Mouse (Mus musculus) central nervous system, embryonic 18 days (tissue): ENCODE results near the gene Ano10. TPM values are rescaled to one million over a fixed set of nuclear protein-coding genes. Genes with fewer than 3 reads are reported as not detected.

Source experiments
- polyA plus RNA-seq: library from polyadenylated mRNA; depleted of rRNA; stranded (reverse); fragments of >200 nt; gene quantifications from 2 replicates; pipeline ENCODE4 v1.2.3, GENCODE M21; 2012; rRNA removed

Ano10 gene
- polyA plus RNA-seq = 31.2 and 31.5 TPM in 2 replicates

DNA sequence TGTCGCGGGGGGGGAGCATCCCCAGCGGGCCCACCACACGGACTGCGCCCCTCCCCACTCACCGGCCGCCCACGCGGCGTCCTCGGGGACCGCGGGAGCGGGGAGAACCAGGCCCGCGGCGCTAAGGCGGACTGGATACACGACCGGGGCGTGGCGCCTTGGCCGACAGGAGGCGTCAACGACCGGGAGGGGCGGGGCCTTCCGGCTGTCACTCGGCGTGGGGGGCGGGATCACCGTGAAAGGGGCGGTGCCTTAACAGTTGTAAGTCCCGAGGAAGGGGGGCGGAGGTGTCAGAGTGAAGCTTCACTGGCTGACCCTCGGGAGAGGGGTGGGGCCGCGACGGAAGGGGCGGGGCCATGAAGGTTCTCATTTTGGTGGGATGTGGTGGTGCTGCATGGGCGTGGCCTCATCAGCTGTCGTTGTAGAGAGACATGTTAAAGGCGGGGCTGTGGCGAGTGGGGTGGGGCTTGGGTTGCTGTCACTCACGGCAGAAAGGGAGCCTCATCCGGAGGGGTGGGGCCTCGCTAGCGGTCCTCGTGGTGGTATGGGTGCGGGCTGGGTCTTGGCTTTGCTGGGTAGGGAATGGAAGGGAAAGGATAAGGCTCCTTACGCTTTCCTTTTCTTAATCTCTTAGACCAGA is at the start of gene Ano10:
Gene Ano10 (minus strand): TSS at position 182 of the 640 bp plus-strand sequence.

Other genes with a start within 250 kb of the Ano10 start
- 85.4 and 86.5 TPM in 2 replicates for gene Snrk, start 177.2 kb downstream of the Ano10 start, polyA plus RNA-seq
- gene Abhd5, start 57.2 kb upstream of the Ano10 start, polyA plus RNA-seq = 26.5 and 27.6 TPM in 2 replicates